Mouse (Mus musculus) bone marrow macrophage, adult 2 months (primary cell): ENCODE results near the gene Prep. TPM values are rescaled to one million over a fixed set of nuclear protein-coding genes. Genes with fewer than 3 reads are reported as not detected.

ENCODE experiments used
- H3K27ac ChIP-seq: 2 replicates; pipeline ENCODE4 v1.5.1; 2012; ENCODE audit warnings: low read depth, low read length; ENCODE audit not compliant: insufficient read depth
- H3K4me1 ChIP-seq: 2 replicates; pipeline ENCODE4 v1.6.1; 2012; ENCODE audit warnings: low read length; ENCODE audit not compliant: control insufficient read depth, insufficient read depth
- H3K4me3 ChIP-seq: 2 replicates; pipeline ENCODE4 v1.5.1; 2012; ENCODE audit warnings: mild to moderate bottlenecking, low read length, moderate library complexity; ENCODE audit not compliant: insufficient read depth
- CTCF ChIP-seq: IDR thresholded peaks from 2 replicates; pipeline ENCODE4 v1.5.1; 2012; ENCODE audit warnings: low read depth, mild to moderate bottlenecking, low read length, moderate library complexity
- POLR2A ChIP-seq: IDR thresholded peaks from 2 replicates; pipeline ENCODE4 v1.6.1; 2012; ENCODE audit warnings: mild to moderate bottlenecking, low read depth, low read length, borderline replicate concordance
- polyA plus RNA-seq: library from polyadenylated mRNA; stranded (reverse); fragments of >200 nt; gene quantifications from 2 replicates; pipeline ENCODE4 v1.2.4, GENCODE M21; 2012; ENCODE audit not compliant: missing spikeins, insufficient read depth, insufficient read length

The Prep gene
- polyA plus RNA-seq, 1 experiment = 6.2 TPM

DNA sequence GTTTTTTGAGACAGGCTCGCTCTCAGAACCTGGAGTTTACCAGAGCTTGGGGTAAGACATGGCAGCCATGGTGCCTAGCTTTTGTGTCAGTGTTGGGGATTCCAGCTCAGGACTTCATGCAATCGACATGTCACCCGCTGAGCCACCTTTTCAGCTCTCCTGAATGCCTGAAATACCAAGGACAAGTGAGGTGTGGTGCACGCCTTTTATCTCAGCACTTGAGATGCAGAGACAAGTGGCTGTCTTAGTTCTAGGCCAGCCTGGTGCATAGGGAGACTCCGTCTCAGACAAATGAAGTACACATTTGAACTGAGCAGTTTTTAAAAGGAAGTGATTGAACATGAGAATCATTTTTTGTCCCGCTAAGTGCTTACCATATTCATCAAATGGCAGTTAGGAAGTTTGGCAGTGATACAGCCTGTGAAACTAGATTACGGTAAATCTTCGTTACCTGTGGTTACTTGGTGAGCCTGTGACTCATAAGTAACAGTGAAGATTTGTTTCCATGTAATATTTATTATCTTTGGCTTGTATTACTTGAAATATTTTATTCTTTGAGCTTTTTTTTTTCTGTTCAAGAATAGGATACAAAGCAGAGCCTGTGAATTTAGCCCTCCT is 24.6 kb downstream of the Prep start:
- Histone ChIP-seq H3K27ac (no peak overlapping the region), H3K4me3 (no peak overlapping the region), H3K4me1 (peaks cover 5% of the 10 kb centered on the region)
- no peak for TF ChIP-seq CTCF

DNA sequence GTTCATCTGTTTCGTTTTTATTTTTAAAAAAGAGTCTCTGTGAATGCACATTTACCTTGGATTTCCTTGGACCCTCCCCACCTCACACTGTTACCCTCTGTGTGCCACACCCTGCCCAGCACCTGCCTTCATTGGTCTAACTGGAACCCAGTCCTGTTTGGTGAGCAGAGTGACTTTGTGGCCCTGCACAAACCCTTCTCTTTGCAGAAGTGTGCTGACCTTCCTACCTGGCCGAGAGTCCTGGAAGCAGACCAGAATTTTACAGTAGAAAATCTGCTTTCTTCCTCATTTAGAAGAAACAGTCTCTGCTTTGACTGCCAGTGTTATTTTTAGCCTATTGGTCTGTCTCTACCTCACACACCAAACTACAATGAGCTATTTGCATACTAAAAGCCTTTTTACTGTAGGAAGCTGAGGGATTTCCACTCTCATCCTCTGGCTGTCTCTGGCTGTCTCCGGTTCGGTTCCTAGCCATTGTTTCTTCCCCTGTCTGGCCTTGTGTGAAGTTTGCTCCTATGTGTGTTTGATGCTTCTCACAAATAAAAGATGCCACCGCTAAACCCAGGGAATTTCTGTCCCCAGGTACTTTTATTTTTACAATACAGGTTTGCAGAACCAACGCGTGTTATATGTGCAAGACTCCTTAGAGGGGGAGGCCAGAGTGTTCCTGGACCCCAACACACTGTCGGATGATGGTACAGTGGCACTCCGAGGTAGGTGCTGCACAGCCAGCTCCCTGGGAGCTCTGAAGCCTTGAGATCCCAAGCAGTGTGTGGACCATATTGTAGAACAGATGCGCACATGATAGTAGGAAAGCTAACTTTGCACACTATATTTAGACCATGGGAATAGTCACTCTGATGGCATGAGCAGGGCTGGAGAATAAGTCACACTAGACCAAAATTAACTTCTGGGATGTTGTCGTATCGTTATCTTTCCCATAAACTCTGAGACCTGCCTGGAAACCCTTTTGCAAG is 25.4 kb downstream of the Prep start:
- Histone ChIP-seq H3K4me1 (peaks cover 5% of the 10 kb centered on the region), H3K27ac (no peak overlapping the region), H3K4me3 (no peak overlapping the region)
- TF ChIP-seq CTCF (no peak), POLR2A (no peak)

DNA sequence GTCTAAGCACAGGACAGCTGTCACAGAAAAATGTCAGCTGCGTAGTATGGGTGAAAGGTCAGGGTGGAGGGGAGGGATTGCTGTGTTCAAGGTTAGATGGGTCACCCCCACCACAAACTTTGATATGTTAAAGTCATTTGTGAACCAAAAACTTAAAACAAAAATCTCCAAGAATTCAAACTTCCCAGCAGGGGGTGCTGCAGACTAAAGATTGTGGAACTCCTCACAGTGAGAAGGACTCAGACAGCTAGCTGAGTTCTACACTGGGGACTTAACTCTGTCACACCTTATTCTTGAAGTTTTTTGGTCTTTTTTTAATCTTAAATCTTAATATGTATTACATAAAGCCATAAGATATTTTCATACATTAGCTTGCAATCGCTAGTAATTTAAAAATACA is 31.7 kb downstream of the Prep start:
- no peak for TF ChIP-seq CTCF
- no peak for TF ChIP-seq POLR2A
- Histone ChIP-seq H3K4me1 (no peaks in the 10 kb centered on the region), H3K27ac (no peak overlapping the region), H3K4me3 (no peak overlapping the region)

DNA sequence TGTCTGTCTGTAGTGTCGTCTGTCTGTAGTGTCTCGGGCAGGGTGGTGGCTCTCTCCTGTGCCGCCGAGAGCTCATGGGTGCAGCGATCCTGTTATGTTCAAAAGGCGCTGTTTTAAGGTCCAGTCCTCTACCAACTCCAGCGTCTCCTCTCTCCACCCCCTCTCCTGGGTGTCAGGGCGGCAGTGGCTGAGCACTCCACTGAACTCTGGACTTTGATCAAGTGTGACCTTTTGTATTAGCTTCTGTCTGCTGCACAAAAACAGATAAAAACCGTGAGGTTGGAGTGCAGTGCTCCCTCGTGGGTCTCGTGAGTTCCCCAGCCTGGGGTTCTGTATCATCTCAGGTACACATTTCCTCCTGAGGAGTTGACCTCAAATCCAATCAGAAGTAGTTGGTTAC is 33.5 kb downstream of the Prep start:
- Histone ChIP-seq H3K27ac (no peak overlapping the region), H3K4me1 (no peaks in the 10 kb centered on the region), H3K4me3 (no peak overlapping the region)
- TF ChIP-seq CTCF (no peak), POLR2A (no peak)

DNA sequence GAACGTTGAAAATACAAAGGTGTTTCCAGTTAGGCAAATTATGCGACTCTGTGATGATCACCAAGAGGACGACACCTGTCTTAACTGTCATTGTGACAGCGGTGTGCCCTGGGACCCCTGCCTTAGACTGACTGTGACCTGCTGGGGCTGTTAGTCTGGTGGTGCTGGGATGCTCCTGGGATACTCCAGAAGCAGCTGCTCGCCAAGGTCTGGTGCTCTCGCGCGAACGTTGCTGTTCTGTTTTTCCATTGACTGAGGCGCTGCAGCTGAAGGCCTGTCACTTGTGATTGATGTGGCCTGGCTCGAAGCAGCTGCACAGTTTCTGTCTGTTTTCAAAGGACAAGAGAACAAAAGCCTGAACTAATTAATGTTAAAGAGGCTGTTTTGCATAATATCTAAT is 36.2 kb downstream of the Prep start:
- H3K27ac ChIP-seq = no peak overlapping the region
- no peak for TF ChIP-seq CTCF

DNA sequence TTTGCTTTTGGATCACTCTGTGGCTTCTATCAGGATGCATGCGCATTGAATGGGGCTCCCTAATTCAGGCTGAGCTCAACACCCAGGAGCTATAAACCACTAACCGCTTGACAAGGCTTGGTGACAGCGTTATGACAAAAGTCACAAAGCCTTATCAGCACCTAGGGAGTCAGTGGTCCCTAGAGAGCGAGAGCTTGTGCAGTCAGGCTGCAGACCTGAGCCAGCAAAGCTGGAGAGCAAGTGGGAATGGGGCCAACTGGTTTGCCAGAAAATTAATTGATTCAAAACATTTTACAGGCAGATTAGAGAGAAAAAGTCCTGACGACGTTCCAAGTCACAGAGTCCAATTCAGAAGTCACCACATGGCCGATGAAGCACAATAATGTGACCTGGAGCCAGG is 37.1 kb downstream of the Prep start:
- no peaks in the 10 kb centered on the region for H3K4me1 ChIP-seq
- no peak overlapping the region for H3K27ac ChIP-seq
- no peak overlapping the region for H3K4me3 ChIP-seq
- no peak for TF ChIP-seq CTCF
- TF ChIP-seq POLR2A = no peak

More for the DNA sequence above, 36.2 kb downstream of the Prep start:
- Histone ChIP-seq H3K4me3 (no peak overlapping the region), H3K4me1 (no peaks in the 10 kb centered on the region)

DNA sequence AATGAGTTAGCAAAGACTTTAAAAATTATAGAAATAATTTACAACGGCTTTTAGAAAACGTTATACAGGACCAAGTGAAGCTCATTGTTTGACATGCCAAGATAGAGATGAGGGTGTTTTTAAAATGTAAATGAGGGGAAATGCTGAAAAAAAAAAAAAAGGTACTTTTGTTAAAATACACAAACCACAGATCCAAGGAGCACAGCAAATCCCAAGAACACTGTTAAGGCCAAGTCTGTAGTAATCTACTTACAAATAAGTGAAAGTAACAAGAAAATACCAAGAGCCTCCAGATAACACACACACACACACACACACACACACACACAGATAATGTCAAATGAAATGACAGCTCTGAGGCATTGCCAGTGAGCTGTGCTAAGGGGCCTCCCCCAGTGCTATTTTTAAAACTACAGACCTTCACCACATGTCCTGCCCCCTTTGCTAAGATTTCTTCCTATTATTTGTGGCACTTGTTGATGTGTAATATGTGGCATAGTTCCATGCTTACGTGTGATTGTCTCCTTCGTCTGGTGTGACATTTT is 37.6 kb downstream of the Prep start:
- no peak overlapping the region for H3K4me3 ChIP-seq
- H3K4me1 ChIP-seq = no peaks in the 10 kb centered on the region
- TF ChIP-seq POLR2A (no peak), CTCF (no peak)
- H3K27ac ChIP-seq = no peak overlapping the region

DNA sequence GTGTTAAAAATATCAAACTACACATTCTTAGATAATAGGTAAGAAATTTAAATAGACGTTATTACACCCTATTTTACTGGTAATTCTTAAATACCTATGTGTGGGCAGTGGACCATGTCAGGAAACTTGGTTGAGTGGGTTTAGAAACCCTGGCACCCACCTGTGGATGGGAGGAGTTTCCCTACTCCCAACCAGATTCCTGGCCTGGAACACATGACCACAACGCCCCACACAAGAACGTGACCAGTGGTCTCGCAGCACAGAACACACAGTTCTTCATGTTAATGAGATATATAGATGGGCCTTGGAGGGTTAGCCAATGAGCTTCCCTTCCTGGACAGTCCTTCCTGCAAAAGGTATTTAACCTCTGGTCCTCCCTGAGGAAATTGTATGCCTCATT is 39.5 kb downstream of the Prep start:
- Histone ChIP-seq H3K27ac (no peak overlapping the region), H3K4me3 (no peak overlapping the region), H3K4me1 (no peaks in the 10 kb centered on the region)
- TF ChIP-seq POLR2A = no peak
- no peak for TF ChIP-seq CTCF

DNA sequence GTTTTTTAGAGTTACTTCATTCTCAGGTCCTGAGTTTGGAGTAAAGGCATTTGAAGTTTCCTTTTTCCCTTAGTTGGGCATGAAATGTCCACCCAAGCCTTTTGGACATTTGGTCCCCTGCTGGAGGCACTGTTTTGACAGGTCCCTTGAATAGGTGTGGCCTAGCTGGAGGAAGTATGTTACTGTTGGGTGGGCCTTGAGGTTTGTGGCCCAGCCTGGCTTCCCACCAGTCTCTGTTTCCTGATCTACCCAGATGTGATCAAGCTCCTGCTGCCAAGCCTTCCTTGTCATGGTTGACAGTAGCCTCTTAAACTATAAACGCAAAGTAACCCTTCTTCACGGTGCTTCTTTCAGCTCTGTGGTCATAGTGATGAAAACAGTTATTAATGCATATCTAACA is 40.3 kb downstream of the Prep start:
- TF ChIP-seq POLR2A = no peak
- TF ChIP-seq CTCF = no peak
- no peak overlapping the region for H3K4me3 ChIP-seq
- H3K27ac ChIP-seq = no peak overlapping the region
- no peaks in the 10 kb centered on the region for H3K4me1 ChIP-seq

DNA sequence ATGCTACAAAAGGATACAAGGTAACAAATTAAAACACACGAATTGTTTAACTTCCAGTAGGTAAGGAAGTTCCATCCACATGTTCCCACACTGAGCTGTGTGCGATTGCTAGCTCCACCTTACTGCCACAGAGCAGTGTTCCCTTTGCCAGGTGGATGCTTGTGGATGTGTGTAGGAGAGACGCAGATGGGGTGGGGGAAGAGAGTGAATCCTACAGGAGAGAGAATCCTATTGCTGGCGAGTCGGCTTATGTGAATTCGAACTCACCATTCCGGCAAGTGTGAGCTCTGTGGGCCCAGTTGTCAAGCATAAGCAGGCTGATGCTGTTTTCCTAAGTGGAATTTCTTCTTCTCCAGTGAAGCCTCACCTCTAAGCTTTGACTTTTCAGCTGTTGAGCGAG is 42.0 kb downstream of the Prep start:
- Histone ChIP-seq H3K27ac (no peak overlapping the region), H3K4me1 (no peaks in the 10 kb centered on the region), H3K4me3 (no peak overlapping the region)
- TF ChIP-seq POLR2A = no peak
- TF ChIP-seq CTCF = no peak
